Mouse (Mus musculus) liver, embryonic 14.5 days (tissue): ENCODE data around the gene Clba1. TPM values are rescaled to one million over a fixed set of nuclear protein-coding genes. Genes with fewer than 3 reads are reported as not detected.

Experiments
- ATAC-seq: fragments of 200-750 bp; cut with Nextera tagmentation; 2 replicates; pipeline ENCODE4 v1.8.0; 2017; ENCODE audit warnings: moderate number of reproducible peaks, mild to moderate bottlenecking, moderate library complexity; ENCODE audit not compliant: insufficient read depth
- DNase-seq, 3 experiments: peaks; one replicate each; pipeline ENCODE4 v3.0.0-alpha.2; 2012 to 2013; ENCODE audit warnings: low read depth in 3 of 3, low spot score in 3 of 3
- H3K27ac ChIP-seq: fragments of 300-500 bp; sonication (generic); 2 replicates; pipeline ENCODE4 v1.5.1; 2014; ENCODE audit warnings: moderate library complexity, mild to moderate bottlenecking, control low read depth, inconsistent platforms
- H3K27me3 ChIP-seq: fragments of 300-500 bp; sonication (generic); 2 replicates; pipeline ENCODE4 v1.6.1; 2014; ENCODE audit warnings: mild to moderate bottlenecking, low read length, moderate library complexity; ENCODE audit not compliant: control insufficient read depth, insufficient read depth
- H3K36me3 ChIP-seq: fragments of 300-500 bp; sonication (generic); replicated peaks from 2 replicates; pipeline ENCODE4 v1.6.1; 2014; ENCODE audit warnings: low read depth; ENCODE audit not compliant: control insufficient read depth, insufficient read depth
- H3K4me1 ChIP-seq, 2 experiments: fragments of 200-500 bp in 1 of 2; fragments of 300-500 bp in 1 of 2; sonication (generic) in 1 of 2; replicated peaks; 2 replicates each; pipeline ENCODE4 v1.6.1; 2012 to 2014; ENCODE audit warnings: antibody characterized with exemption in 1 of 2, inconsistent platforms in 1 of 2, low read length in 1 of 2; ENCODE audit not compliant: control insufficient read depth in 2 of 2, insufficient read depth in 2 of 2
- H3K4me2 ChIP-seq: fragments of 300-500 bp; sonication (generic); 2 replicates; pipeline ENCODE4 v1.6.1; 2014; ENCODE audit warnings: low read depth, mild to moderate bottlenecking, control low read depth, moderate library complexity
- H3K4me3 ChIP-seq, 2 experiments: fragments of 200-500 bp in 1 of 2; fragments of 300-500 bp in 1 of 2; sonication (generic) in 1 of 2; 2 replicates each; pipeline ENCODE4 v1.5.1; 2012 to 2014; ENCODE audit warnings: low read depth in 2 of 2, low read length in 2 of 2, mild to moderate bottlenecking in 2 of 2, control low read depth in 1 of 2, inconsistent platforms in 1 of 2, moderate library complexity in 1 of 2; ENCODE audit not compliant: insufficient read depth in 1 of 2
- H3K9ac ChIP-seq: fragments of 300-500 bp; sonication (generic); replicated peaks from 2 replicates; pipeline ENCODE4 v1.6.1; 2014; ENCODE audit warnings: mild to moderate bottlenecking, control low read depth, moderate library complexity
- H3K9me3 ChIP-seq: fragments of 300-500 bp; sonication (generic); 2 replicates; pipeline ENCODE4 v1.6.1; 2016; ENCODE audit warnings: low read length, mixed read lengths; ENCODE audit not compliant: control insufficient read depth
- CTCF ChIP-seq: IDR thresholded peaks from 2 replicates; pipeline ENCODE4 v1.5.1; 2016; ENCODE audit warnings: antibody characterized with exemption, low read depth, control low read depth
- EP300 ChIP-seq: IDR thresholded peaks from 2 replicates; pipeline ENCODE4 v1.6.1; 2016; ENCODE audit warnings: antibody characterized with exemption, low read depth
- WGBS: fragments of 180-500 bp; shearing (Covaris S2); extraction: QIAGEN DNeasy Blood & Tissue Kit; methylation state at CpG from one replicate; pipeline ENCODE4 v1.1.7; 2014; ENCODE audit not compliant: insufficient replicate concordance; 5-methylcytosine and 5-hydroxymethylcytosine counted together
- polyA plus RNA-seq, 2 experiments: library from polyadenylated mRNA; depleted of rRNA in 1 of 2; stranded (reverse) in 1 of 2; unstranded in 1 of 2; fragments of >200 nt; fragmentation: Nextera tagmentation in 1 of 2; extraction: Ambion mirVana in 1 of 2; gene quantifications; 2 replicates each; pipeline versions ENCODE4 v1.2.1 to v1.2.3; 2012 to 2014

The Clba1 gene
- polyA plus RNA-seq, 2 experiments = 0.21 to 0.25 TPM

- Histone ChIP-seq H3K4me2 (no peak overlapping the region), H3K9me3 (no peaks in the 10 kb centered on the region), H3K4me3 (no peak overlapping the region), H3K4me1 (peaks cover 0 to 1% of the 10 kb centered on the region in 2 experiments; a peak in 1 of 4 replicates), H3K27me3 (no peaks in the 10 kb centered on the region), H3K9ac (no peak overlapping the region), H3K27ac (no peak overlapping the region), H3K36me3 (no peaks in the 10 kb centered on the region)
- WGBS = 48% methylated on average over 9 of the region's 9 CpGs
- TF ChIP-seq CTCF (no peak), EP300 (no peak)
- DNase-seq = no peak
- no peak for ATAC-seq
Measured at GRCm38 (mm10) chr12:112857021-112857925, 48.5 kb downstream of the Clba1 start.

GRCm38 (mm10) chr12:112858581-112859336 lies 50.0 kb downstream of the Clba1 start:
- Histone ChIP-seq H3K27ac (no peak overlapping the region), H3K4me2 (no peak overlapping the region), H3K4me1 (peaks cover 0 to 1% of the 10 kb centered on the region in 2 experiments; a peak in 1 of 4 replicates), H3K9ac (no peak overlapping the region), H3K4me3 (no peak overlapping the region), H3K36me3 (no peaks in the 10 kb centered on the region), H3K9me3 (no peaks in the 10 kb centered on the region), H3K27me3 (no peaks in the 10 kb centered on the region)
- WGBS = 65% methylated on average over 9 of the region's 9 CpGs
- no peak for ATAC-seq
- no peak for TF ChIP-seq EP300
- no peak for TF ChIP-seq CTCF
- no peak for DNase-seq

- H3K36me3 ChIP-seq = no peaks in the 10 kb centered on the region
- DNase-seq (no peak), ATAC-seq (no peak)
- H3K4me3 ChIP-seq = no peak overlapping the region; a peak in 1 of 4 replicates
- no peak overlapping the region for H3K27ac ChIP-seq
- H3K9me3 ChIP-seq = no peaks in the 10 kb centered on the region
- H3K27me3 ChIP-seq = no peaks in the 10 kb centered on the region
- H3K4me1 ChIP-seq = peaks cover 0 to 1% of the 10 kb centered on the region in 2 experiments; a peak in 1 of 4 replicates
- no peak overlapping the region for H3K4me2 ChIP-seq
- 20% methylated on average over 8 of the region's 8 CpGs for WGBS
- no peak for TF ChIP-seq EP300
- no peak for TF ChIP-seq CTCF
- H3K9ac ChIP-seq = no peak overlapping the region
Measured at GRCm38 (mm10) chr12:112859930-112860329, 51.2 kb downstream of the Clba1 start.

- H3K27ac ChIP-seq = no peak overlapping the region
- DNase-seq (no peak), ATAC-seq (no peak)
- no peak overlapping the region for H3K4me3 ChIP-seq
- H3K4me1 ChIP-seq = peaks cover 0 to 3% of the 10 kb centered on the region in 2 experiments; a peak in 1 of 4 replicates
- H3K9me3 ChIP-seq = no peaks in the 10 kb centered on the region
- no peak for TF ChIP-seq EP300
- no peaks in the 10 kb centered on the region for H3K36me3 ChIP-seq
- H3K27me3 ChIP-seq = no peaks in the 10 kb centered on the region
- WGBS = 39% methylated on average over 7 of the region's 7 CpGs
- no peak overlapping the region for H3K4me2 ChIP-seq
- no peak overlapping the region for H3K9ac ChIP-seq
Measured at GRCm38 (mm10) chr12:112860765-112861164, 52.0 kb downstream of the Clba1 start.

GRCm38 (mm10) chr12:112861911-112862321 lies 53.2 kb downstream of the Clba1 start:
- H3K4me3 ChIP-seq = no peak overlapping the region
- ATAC-seq (no peak), DNase-seq (no peak)
- peaks cover 0 to 3% of the 10 kb centered on the region in 2 experiments; a peak in 1 of 4 replicates for H3K4me1 ChIP-seq
- 64% methylated on average over 9 of the region's 9 CpGs for WGBS
- H3K27me3 ChIP-seq = no peaks in the 10 kb centered on the region
- H3K9ac ChIP-seq = no peak overlapping the region
- no peak overlapping the region for H3K27ac ChIP-seq
- TF ChIP-seq CTCF = no peak
- no peak for TF ChIP-seq EP300
- no peaks in the 10 kb centered on the region for H3K36me3 ChIP-seq
- no peaks in the 10 kb centered on the region for H3K9me3 ChIP-seq
- H3K4me2 ChIP-seq = no peak overlapping the region
